Mouse (Mus musculus): Measurements from ENCODE around the gene Fstl4.

Fstl4 gene

DNA sequence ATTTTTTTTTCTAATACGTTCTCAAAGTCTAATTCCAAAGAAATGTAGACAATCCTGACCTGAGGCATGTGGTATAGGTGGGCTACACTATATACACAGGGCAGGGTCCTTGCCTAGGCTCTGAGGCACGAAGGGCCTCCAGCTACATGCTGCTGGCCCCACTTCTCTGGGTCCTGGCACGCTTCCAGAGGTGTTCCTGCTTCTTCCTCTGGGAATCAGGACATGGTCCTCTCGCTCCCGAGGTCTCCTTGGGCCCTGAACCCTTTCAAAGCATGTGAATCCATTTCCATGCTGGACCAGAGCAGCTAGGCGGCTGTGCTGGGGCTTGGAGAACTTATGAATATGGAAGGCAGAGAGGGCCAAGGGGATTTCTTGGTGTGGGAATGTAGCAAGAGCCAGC lies 292.3 kb downstream of the Fstl4 start:
- in situ Hi-C loops (cut with MboI; ENCODE audit: low pct_unique_long_range_greater_than_20kb in 1 of 2, low sequenced_read_pairs in 2 of 2, unreplicated experiment in 1 of 2): no loop called here

DNA sequence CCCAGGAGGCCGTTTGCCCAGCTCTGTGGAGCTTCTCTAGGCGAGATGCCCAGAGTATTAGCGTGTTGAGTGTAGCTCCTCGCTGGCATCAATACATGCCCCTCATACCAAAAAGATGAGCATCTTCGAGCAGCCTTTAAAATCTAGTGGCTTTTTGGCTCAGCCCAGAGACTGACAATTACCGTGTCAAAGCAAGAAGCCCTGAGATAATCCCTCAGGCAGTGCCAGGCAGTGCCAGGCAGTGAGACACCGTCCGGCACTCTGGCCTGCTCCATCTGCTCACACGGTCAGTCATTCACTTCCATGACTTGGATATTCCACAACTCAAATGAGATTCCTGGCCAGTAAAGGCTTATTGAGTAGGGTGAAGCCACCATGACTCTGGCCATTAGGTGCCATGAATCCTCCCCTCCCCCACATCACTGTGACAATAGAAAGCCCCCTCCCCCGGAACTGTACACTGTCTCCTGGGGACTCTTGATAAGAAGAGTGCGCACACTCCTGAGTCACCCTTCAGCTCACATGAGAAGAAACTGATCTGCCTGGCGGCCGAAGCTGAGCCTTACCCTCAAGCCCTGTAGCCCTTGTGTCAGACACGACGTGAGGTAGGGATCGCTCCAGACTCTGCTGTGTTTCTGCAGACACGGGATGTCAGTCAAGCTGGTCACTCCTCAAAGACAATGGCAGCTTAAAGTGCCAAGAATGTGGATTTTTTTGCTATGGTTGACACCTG lies 293.6 kb downstream of the Fstl4 start:
- in situ Hi-C loops (cut with MboI; ENCODE audit: low pct_unique_long_range_greater_than_20kb in 1 of 2, low sequenced_read_pairs in 2 of 2, unreplicated experiment in 1 of 2): no loop called here

DNA sequence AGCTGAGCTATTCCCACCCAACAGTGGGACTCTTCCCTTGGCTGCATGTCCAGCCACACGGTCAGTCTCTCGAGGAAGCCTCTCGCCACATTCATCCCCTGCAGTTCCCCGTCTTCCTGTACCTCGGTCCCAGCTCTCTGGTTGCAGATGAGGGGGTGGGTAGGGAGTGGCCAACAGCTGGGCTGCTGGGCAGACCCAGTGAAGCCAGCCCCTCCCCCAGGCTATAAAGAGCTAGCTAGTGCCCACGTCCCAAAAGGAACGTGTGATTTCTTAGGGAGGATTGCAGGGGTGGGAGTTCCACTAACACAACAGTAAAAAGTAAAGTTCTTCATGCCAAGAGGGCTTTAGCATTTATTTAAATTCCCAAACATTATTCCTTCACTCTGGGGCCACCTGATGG lies 294.1 kb downstream of the Fstl4 start:
- in situ Hi-C loops (cut with MboI; ENCODE audit: low pct_unique_long_range_greater_than_20kb in 1 of 2, low sequenced_read_pairs in 2 of 2, unreplicated experiment in 1 of 2): no loop called here

DNA sequence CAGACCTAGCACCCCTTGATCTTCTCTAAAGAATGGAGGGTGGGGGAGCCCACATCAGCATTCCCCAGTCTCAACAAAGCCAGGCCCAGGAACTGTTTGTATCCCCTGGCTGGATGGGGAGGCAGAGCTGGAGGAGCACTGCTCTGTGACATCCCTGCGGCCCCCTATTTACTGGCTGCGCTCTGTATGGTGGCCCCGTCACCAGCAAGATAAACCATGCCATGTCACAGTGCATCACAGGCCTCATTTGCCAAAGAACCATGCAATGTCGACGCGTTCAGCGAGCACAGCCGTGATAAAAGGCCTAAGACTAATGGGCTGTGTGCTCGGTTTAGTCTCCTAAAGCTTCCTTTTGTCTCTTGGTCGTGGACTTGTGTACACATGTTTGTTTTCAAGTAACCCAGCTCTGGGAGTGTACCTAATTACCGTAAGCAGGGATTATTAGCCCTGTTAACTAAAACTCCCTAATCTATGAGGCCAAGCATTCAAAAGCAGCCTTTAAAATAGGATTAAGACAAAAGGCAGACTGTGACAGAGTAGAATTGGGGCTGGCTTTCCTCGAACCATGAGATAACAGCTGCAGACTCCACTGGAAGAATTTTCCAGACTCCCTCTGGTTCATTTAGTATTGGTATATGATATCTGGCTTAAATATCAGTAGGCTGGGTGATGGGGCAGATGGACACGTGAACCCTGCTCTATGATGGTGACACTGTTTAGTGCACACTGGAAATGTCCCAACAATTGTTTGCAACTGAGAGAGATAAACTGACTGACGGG lies 303.5 kb downstream of the Fstl4 start:
- in situ Hi-C loops (cut with MboI; ENCODE audit: low pct_unique_long_range_greater_than_20kb in 1 of 2, low sequenced_read_pairs in 2 of 2, unreplicated experiment in 1 of 2): no loop called here

DNA sequence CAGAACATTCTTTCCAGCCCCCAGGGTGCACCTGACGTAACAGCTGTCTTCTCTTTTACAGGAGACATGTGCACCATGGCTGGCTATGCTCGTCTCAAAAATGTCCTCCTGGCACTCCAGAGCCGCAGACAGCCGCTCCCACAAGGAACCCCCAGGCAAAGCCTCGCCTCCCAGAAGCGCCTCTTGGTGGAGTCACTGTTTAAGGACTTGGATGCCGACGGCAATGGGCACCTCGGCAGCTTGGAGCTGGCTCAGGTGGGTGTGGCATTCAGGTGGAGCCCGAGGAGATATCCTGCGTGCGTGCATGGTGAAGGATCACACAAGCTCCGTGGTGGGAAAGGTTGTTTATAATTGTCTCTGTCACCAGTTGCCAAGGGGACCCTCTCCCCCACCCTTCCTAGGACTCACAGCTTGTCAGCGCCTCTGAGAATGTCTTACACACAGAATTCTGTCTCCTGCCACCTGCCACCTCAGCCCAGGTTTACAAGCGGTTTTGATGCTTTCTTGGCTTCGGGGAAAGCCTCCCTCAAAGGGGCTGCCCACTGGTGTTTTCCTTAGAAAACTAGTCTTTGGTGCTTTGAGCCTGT lies 304.1 kb downstream of the Fstl4 start:
- in situ Hi-C loops (cut with MboI; ENCODE audit: low pct_unique_long_range_greater_than_20kb in 1 of 2, low sequenced_read_pairs in 2 of 2, unreplicated experiment in 1 of 2): no loop called here

DNA sequence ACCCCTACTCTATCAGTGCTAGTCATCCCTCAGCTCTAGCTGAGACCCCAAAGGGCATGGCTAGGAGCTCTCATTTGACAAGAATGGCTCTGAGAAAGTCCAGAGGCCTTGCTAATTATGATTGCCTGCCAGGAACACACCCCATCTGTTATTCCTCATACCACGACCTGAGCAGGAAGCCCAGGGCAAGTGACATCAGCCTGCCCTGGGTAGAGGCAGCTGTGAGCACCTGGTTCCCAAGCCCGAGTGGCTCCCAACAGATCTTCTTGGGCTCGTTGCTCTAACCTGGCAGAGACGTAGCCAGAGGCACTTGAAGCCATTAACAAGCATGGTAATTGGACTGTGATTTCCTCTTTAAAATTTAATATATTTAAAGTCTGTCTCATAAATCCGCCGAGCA lies 305.3 kb downstream of the Fstl4 start:
- in situ Hi-C loops (cut with MboI; ENCODE audit: low pct_unique_long_range_greater_than_20kb in 1 of 2, low sequenced_read_pairs in 2 of 2, unreplicated experiment in 1 of 2): no loop called here

DNA sequence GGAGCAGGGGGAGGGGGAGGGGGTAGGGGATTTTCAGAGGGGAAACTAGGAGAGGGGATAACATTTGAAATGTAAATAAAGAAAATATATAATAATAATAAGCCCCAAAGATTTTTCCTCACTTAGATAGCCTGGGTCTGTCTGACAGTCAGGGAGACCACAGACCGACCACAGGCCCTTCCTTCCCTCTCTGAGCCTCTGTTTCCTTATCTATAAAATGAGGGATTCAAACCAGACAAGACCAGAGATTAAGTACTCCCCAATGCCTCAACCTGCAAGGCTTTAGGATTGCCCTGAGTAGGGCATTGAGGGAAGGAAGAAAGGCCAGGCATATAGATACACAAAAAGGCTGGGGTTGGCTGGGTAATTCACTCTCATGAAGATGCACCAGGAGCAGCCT lies 307.2 kb downstream of the Fstl4 start:
- in situ Hi-C loops (cut with MboI; ENCODE audit: low pct_unique_long_range_greater_than_20kb in 1 of 2, low sequenced_read_pairs in 2 of 2, unreplicated experiment in 1 of 2): no loop called here

DNA sequence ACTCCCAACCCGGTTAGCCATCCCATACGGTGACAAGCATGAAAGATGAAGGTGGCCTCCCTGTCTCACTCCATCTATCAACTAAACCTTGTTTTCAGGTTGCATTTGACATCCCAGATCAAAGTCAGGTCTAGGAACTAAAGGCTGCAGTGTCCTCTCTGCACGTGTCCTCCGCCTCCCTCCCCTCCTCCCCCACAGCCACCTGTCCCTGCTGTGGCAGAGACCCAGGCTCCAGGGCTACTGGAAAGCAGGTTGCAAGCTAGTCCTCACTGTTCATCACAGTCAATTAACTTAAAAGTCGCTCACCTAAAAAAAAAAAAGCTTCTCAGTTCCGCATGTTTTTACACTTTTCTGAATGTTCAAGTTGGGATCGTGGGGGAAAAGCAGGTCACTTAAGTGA lies 313.2 kb downstream of the Fstl4 start:
- in situ Hi-C loops (cut with MboI; ENCODE audit: low pct_unique_long_range_greater_than_20kb in 1 of 2, low sequenced_read_pairs in 2 of 2, unreplicated experiment in 1 of 2): no loop called here

DNA sequence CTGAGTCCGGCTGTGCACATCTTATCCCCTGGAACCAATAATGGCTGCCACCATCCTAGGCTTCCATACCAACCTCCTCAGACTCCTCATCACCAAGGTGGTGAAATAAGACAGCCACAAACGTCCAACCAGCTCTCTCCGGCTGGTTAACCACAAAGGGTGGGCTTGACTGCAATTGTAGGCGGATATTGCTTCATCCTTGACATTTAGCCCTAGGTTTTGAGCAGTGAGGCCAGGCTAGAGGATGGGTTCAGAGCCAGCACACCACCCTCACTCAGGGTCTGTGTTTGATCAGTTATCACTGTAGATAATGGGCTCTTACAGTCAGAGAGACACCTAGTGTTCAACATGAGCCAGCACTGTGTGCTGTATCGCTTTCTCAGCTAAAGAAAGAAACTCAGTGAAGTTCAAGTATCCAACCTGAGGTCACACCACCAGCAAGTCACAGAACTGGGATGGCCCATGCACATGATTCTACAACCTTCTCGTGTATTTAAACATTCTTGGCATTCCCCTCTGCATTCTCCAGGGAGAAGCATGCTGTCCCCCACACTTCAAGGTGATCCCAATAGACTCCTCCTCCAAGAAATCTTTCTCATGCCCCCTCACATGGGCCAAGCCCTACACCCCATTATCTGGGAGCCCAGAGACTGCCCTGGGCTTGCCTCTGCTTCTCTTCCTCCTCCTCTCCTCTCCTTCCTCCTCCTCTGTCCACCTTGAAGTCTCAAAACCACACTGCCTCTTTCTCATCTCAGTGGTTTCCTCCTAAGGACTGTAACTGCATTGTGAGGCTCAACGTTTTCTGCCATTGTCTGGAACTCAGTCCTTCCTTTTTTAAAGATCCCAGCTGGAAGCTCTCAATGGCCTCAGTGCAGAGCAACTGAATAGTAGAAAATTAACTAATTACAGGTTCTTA lies 314.2 kb downstream of the Fstl4 start:
- in situ Hi-C loops (cut with MboI; ENCODE audit: low pct_unique_long_range_greater_than_20kb in 1 of 2, low sequenced_read_pairs in 2 of 2, unreplicated experiment in 1 of 2): no loop called here

DNA sequence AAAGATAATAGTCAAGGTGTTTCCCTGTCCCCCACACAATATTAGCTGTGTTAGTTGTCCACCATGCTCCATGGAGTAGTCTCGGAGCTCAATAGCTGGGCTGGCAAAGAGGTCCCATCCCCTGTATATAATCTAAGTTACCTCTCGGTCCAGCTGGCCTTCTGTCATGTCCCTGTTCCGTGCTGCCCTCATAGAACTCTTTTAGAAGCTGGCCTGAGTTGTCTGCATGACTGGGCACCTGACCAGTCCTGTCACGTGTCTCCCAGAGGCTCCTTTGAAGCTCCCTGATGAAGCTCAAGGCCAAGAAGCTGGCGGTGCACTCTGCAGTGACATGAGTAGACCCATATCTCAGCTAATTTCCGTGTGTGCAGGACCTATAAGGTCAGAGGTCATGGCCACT lies 316.9 kb downstream of the Fstl4 start:
- in situ Hi-C loops (cut with MboI; ENCODE audit: low pct_unique_long_range_greater_than_20kb in 1 of 2, low sequenced_read_pairs in 2 of 2, unreplicated experiment in 1 of 2): no loop called here

DNA sequence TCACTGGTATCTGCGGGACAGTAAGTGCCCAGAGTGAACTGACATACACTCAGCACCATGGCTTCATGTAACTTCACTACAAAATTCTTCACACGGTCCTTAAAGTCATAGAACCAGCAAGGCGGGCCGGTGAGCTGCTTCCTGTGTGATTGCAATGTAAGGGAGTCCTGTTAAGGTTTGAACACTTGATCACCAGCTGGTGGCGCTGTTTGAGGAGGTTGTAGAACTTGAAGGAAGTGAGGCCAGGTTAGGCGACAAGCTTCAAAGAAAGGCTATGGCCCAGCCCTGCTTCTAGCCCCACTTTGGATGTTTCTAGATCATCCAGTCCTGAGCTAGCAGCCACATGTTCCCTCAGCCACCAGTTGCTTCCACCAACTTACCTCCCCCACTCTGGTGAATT lies 320.9 kb downstream of the Fstl4 start:
- in situ Hi-C loops (cut with MboI; ENCODE audit: low pct_unique_long_range_greater_than_20kb in 1 of 2, low sequenced_read_pairs in 2 of 2, unreplicated experiment in 1 of 2): loop anchor here in 1 of 2 experiments (5.0 kb wide), 1 partner anchor 167 kb away; no protein-coding TSS in a partner anchor

DNA sequence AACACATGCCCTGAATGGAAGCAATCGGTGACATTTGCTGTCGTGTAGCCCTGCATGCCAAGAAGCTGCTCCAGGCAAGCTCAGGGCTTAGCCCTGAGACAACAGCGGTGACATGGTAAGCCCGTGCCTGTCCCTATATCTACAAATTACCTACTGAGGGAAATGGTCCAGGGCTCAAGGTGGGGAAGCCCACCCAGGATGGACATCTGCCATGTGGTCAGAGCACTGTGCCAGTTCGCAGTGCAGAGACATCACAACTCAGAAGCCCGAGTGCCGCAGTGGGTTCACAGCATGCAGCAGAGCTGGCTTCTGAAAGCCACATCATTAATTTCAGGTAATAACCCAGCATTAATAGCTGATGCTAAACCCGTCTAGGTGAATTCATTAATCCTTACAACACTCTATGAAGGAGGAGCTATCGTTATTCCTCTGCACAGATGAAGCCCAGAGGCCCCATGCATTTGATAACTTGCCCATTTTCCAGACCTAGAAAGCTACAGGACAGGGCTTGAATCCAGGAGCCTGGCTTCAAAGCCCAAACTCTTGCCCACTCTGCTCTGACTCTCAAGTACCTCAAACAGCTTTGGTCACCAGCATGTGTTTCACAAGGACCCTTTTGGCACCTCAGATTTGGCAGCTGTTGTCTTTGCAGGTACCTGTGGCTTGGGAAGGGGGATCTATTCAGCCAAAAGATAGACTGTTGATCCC lies 321.6 kb downstream of the Fstl4 start:
- in situ Hi-C loops (cut with MboI; ENCODE audit: low pct_unique_long_range_greater_than_20kb in 1 of 2, low sequenced_read_pairs in 2 of 2, unreplicated experiment in 1 of 2): loop anchor here in 1 of 2 experiments (5.0 kb wide), 1 partner anchor 166 kb away; no protein-coding TSS in a partner anchor

DNA sequence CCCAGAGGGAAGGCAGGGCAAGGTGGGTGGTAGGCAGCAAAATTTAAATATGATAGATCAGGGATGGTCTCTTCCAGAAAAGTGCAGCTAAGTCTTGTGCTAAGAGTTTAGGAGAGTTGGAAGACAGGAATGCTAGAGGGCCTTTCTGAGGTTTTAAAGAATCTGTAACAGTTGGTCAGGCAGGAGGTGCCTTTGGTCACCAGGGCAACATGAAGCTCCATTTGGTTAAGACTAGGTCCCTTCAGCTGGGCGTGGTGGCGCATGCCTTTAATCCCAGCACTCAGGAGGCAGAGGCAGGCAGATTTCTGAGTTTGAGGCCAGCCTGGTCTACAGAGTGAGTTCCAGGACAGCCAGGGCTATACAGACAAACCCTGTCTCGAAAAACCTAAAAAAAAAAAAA lies 323.5 kb downstream of the Fstl4 start:
- in situ Hi-C loops (cut with MboI; ENCODE audit: low pct_unique_long_range_greater_than_20kb in 1 of 2, low sequenced_read_pairs in 2 of 2, unreplicated experiment in 1 of 2): loop anchor here in 1 of 2 experiments (5.0 kb wide), 1 partner anchor 164 kb away; no protein-coding TSS in a partner anchor

DNA sequence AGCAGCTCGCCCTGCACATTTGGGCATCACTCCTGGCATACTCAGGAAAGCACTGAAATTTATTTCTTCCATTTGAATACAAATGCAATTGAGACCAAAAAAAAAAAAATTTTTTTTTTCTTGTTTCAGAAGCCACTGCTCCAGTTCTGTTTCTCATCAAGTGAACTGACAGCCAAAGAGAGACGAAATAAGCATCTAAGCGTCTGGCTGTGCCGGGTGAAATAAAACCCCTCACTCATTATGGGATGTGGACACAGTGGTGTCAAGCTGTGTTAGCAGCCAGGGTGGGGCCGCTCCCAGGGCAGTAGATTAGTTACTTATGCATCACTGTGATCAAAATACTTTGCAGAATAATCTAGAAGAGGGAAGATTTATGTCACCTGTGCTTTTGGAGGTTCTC lies 327.2 kb downstream of the Fstl4 start:
- in situ Hi-C loops (cut with MboI; ENCODE audit: low pct_unique_long_range_greater_than_20kb in 1 of 2, low sequenced_read_pairs in 2 of 2, unreplicated experiment in 1 of 2): no loop called here

DNA sequence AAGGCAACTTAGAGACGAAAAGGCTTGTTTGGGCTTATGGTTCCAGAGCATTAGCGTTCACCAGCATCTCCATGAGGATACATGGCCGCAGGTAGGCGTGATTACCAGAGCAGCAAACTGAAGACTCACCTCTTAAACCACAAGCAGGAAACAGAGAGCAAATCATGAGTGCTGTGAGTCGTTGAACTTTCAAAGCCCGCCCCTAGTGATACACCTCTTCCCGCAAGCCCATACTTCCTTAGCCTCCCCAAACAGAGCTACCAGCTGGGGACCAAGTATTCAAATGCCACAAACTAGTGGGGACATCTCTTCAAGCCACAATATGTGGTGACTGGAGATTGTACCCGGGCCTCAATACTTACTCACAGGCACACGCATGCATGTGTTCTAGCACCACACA lies 332.4 kb downstream of the Fstl4 start:
- in situ Hi-C loops (cut with MboI; ENCODE audit: low pct_unique_long_range_greater_than_20kb in 1 of 2, low sequenced_read_pairs in 2 of 2, unreplicated experiment in 1 of 2): no loop called here

DNA sequence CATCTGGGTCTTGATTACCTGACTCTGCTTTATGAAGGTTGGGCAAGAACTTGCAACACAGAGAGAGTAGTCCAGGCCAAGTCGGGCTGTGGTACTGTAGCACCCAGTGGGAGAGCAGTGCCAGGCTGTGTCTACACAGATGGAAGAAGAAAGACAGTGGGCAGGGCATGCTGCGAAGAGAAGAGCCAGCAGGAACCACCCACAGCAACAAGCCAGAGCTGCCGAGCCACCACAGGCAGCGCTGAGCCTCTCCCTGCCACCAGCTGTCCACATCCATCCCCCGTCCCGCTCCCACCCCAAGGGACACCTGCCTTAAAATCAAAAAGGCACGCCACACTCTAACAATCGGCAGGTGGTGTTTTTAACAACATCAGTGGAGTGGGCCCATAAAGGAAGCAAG lies 332.9 kb downstream of the Fstl4 start:
- in situ Hi-C loops (cut with MboI; ENCODE audit: low pct_unique_long_range_greater_than_20kb in 1 of 2, low sequenced_read_pairs in 2 of 2, unreplicated experiment in 1 of 2): no loop called here

DNA sequence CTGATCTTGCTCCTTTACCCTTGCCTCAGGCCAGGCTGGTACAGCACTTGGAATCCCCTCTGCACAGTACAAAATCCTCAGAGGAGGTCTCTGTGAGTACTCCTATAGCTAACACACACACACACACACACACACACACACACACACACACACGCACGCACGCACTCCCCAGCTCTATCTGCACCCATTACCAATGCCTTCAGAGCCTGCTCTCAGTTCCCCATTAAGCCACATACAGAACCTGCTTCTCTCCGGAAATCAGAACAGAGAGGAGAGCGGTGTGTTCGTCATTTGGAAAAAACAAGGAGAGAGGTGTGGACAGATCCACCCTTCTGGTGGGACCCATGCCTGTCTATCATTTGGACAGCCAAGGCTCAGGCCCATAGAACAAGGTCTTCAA lies 333.4 kb downstream of the Fstl4 start:
- in situ Hi-C loops (cut with MboI; ENCODE audit: low pct_unique_long_range_greater_than_20kb in 1 of 2, low sequenced_read_pairs in 2 of 2, unreplicated experiment in 1 of 2): no loop called here

DNA sequence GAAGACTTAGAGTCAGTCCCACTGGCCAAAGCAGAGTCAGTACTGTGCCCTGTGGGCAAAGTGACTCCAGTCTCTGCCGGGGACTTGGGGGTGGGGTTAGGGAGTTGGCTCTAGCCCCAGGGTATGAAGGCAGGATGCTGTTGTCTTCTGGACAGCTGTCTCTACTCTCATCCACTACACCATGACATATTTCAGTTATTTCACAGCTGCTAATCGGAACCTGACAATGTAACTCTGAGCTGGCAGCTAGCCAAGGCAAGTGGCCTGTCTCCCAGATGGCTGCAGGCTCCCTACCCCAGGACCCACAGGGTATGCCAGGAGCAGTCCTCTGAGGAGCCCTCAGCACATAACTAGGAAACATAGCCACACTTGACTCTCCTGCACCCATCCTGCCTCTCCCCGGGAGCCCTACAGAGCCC lies 334.4 kb downstream of the Fstl4 start:
- in situ Hi-C loops (cut with MboI; ENCODE audit: low pct_unique_long_range_greater_than_20kb in 1 of 2, low sequenced_read_pairs in 2 of 2, unreplicated experiment in 1 of 2): no loop called here

Data from mouse embryonic stem cell (cell line).